Mouse (Mus musculus): Measurements from ENCODE around the gene Rexo5. TPM values are rescaled to one million over a fixed set of nuclear protein-coding genes. Genes with fewer than 3 reads are reported as not detected.

The Rexo5 gene
- polyA plus RNA-seq, 1 experiment: 8.4 TPM

GRCm38 (mm10) chr7:119795311-119795710 is 1.5 kb downstream of the Rexo5 start:
- Histone ChIP-seq H3K27ac (replicated peaks; ENCODE audit: low read depth, low read length) (no peak overlapping the region), H3K4me3 (ENCODE audit: insufficient read depth, low read depth, low read length) (no peak overlapping the region), H3K4me1 (ENCODE audit: control insufficient read depth, insufficient read depth, insufficient read length, low read length) (0 out of 2 replicates have a peak, but pooled peaks cover 2% of the 10 kb centered on the region)

DNA sequence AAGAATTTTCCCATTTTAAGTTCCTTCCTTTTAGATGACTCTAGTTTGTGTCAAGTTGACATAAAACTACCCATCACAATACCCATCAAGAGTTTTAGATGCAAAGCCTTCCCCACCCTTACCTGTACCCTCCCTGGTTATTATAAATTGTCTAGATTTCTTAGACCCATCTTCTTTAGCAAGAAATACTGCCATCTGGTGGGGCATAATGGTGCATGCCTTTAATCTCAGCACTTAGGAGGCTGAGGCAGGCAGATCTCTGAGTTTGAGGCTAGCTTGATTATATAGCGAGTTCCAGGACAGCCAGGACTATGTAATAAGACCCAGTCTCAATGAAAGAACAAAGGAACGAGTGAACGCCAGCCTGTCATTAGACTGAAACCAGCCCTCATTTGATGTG is 6.7 kb downstream of the Rexo5 start:
- Histone ChIP-seq H3K4me1 (ENCODE audit: control insufficient read depth, insufficient read depth, insufficient read length, low read length) (no peaks in the 10 kb centered on the region), H3K4me3 (ENCODE audit: insufficient read depth, low read depth, low read length) (no peak overlapping the region), H3K27ac (replicated peaks; ENCODE audit: low read depth, low read length) (no peak overlapping the region)

- Histone ChIP-seq H3K27ac (replicated peaks; ENCODE audit: low read depth, low read length) (no peak overlapping the region), H3K4me1 (ENCODE audit: control insufficient read depth, insufficient read depth, insufficient read length, low read length) (no peaks in the 10 kb centered on the region), H3K4me3 (ENCODE audit: insufficient read depth, low read depth, low read length) (no peak overlapping the region)
These were observed 7.2 kb downstream of the Rexo5 start for GRCm38 (mm10) chr7:119800991-119801390.

GRCm38 (mm10) chr7:119807396-119807795 is 13.6 kb downstream of the Rexo5 start:
- Histone ChIP-seq H3K4me3 (ENCODE audit: insufficient read depth, low read depth, low read length) (no peak overlapping the region), H3K27ac (replicated peaks; ENCODE audit: low read depth, low read length) (no peak overlapping the region), H3K4me1 (ENCODE audit: control insufficient read depth, insufficient read depth, insufficient read length, low read length) (no peaks in the 10 kb centered on the region)

DNA sequence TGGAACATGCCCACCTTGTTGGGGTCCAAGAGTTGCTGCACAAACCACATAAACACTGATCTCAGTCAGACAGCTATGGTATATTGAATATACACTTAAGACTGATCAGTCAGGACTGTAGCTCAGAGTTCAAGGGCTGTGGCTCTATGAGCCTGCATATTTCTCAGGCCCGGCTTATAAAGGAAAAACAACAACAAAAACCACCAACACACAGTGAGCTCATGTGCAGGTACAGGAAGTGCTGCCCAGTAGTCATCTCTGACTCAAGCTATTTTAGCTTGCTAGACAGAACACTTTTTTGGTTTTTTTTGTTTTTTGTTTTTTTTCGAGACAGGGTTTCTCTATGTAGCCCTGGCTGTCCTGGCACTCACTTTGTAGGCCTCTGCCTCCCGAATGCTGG is 14.9 kb downstream of the Rexo5 start:
- no peaks in the 10 kb centered on the region for H3K4me1 ChIP-seq (ENCODE audit: control insufficient read depth, insufficient read depth, insufficient read length, low read length)
- H3K27ac ChIP-seq (replicated peaks; ENCODE audit: low read depth, low read length): no peak overlapping the region

DNA sequence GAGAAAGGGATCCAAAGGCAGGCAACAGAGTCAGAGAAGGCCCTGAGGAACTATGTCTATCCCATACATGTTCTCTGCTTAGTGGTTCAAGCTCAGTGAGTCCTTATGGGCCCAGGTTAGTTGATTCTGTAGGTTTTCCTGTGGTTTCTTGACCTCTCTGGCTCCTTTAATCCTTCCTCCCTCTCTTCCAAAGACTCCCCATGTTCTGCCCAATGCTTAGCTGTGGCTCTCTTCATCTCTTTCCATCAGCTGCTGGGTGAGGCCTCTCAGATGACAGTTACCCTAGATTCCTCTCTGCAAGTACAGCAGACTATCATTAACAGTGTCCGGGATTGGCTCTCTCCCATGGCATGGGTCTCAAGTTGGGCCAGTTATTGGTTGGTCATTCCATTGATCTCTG is 41.6 kb downstream of the Rexo5 start:
- H3K27ac ChIP-seq (replicated peaks; ENCODE audit: low read depth, low read length): no peak overlapping the region
- H3K4me1 ChIP-seq (ENCODE audit: control insufficient read depth, insufficient read depth, insufficient read length, low read length): no peaks in the 10 kb centered on the region
- no peak overlapping the region for H3K4me3 ChIP-seq (ENCODE audit: insufficient read depth, low read depth, low read length)

More for the DNA sequence above, 14.9 kb downstream of the Rexo5 start:
- H3K4me3 ChIP-seq (ENCODE audit: insufficient read depth, low read depth, low read length): no peak overlapping the region

DNA sequence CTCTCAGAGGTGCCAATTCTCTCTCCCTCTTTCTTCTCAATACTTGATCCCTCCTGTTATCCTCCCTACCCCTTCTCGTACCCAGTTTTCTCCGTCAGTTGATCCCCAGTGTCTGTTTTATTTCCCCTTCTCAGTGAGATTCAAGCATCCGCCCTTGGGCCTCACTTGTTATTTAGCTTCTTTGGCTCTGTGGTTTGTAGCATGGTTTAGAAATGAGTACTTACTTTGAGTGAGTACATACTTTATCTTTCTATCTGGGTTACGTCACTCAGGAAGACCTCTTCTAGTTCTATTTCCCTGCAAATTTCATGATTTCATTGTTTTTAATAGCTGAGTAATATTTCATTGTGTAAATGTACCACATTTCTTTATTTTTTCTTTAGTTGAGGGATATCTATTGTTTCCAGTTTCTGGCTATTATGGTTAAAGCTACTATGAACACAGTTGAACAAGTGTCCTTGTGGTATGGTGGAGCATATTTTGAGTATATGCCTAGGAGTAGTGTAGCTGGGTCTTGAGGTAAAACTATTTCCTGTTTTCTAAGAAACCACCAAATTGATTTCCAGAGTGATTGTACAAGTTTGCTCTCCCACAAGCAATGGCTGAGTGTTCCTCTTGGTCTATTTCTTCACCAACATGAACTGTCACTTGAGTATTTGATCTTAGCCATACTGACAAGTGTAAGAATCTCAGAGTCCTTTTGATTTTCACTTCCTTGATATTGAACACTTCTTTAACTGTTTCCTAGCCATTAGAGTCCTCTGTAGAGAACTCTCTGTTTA is 42.4 kb downstream of the Rexo5 start:
- no peak overlapping the region for H3K27ac ChIP-seq (replicated peaks; ENCODE audit: low read depth, low read length)
- no peaks in the 10 kb centered on the region for H3K4me1 ChIP-seq (ENCODE audit: control insufficient read depth, insufficient read depth, insufficient read length, low read length)
- no peak overlapping the region for H3K4me3 ChIP-seq (ENCODE audit: insufficient read depth, low read depth, low read length)

DNA sequence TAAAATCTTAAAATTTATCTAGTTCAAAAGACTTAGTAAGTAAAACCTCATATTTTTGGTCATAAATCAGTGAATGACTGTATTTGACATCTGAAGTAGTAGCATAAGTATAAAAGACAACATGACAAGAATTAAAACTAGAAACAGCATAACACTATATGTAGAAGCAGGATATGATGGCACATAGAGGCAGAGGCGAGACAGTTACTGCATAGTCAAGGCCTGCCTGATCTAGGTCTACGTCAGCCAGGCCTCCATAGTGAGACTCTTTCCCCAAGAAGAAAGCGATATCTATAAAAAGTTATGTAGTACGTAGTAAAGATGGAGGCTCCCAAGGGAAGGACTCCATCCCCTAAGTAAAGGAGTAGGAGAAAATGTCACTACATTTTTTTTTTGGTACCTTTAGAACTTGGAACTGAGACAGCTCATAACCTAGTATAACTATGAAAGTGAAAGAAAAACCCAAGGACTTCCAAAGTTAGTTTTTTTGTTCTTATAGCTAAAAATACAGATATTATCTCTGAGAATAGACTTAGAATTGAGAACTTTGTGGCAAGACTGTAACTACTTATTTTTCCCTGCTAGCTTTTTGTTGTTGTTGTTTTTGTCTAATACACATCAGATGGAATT is 48.1 kb downstream of the Rexo5 start:
- Histone ChIP-seq H3K4me3 (ENCODE audit: insufficient read depth, low read depth, low read length) (no peak overlapping the region), H3K4me1 (ENCODE audit: control insufficient read depth, insufficient read depth, insufficient read length, low read length) (no peaks in the 10 kb centered on the region), H3K27ac (replicated peaks; ENCODE audit: low read depth, low read length) (no peak overlapping the region)

GRCm38 (mm10) chr7:119845541-119845940 is 51.7 kb downstream of the Rexo5 start:
- Histone ChIP-seq H3K27ac (replicated peaks; ENCODE audit: low read depth, low read length) (no peak overlapping the region), H3K4me1 (ENCODE audit: control insufficient read depth, insufficient read depth, insufficient read length, low read length) (no peaks in the 10 kb centered on the region), H3K4me3 (ENCODE audit: insufficient read depth, low read depth, low read length) (no peak overlapping the region)

DNA sequence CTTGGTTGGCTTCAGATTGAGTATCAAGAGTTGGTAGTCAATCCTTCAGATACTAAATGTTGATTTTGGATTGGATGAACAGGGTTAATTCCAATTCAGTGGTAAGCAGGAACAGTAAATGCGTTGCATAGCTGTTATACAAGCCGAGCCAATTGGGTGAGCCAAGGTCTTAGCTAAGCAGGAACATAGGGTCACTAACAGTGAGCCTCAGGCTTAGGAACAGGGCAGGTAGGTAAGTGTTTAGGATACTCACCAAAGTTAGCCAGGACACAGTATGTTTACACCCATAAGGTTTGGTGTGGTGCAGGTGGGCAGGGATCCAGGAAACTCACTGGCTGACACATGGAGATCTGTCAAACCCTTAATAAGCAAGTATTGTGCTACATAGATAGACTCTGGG is 53.6 kb downstream of the Rexo5 start:
- Histone ChIP-seq H3K4me1 (ENCODE audit: control insufficient read depth, insufficient read depth, insufficient read length, low read length) (no peaks in the 10 kb centered on the region), H3K4me3 (ENCODE audit: insufficient read depth, low read depth, low read length) (no peak overlapping the region), H3K27ac (replicated peaks; ENCODE audit: low read depth, low read length) (peak overlapping the region; percentile 70)

- no peak overlapping the region for H3K4me3 ChIP-seq (ENCODE audit: insufficient read depth, low read depth, low read length)
- H3K27ac ChIP-seq (replicated peaks; ENCODE audit: low read depth, low read length): no peak overlapping the region
- no peaks in the 10 kb centered on the region for H3K4me1 ChIP-seq (ENCODE audit: control insufficient read depth, insufficient read depth, insufficient read length, low read length)
These were observed 55.3 kb downstream of the Rexo5 start for GRCm38 (mm10) chr7:119849096-119849495.

DNA sequence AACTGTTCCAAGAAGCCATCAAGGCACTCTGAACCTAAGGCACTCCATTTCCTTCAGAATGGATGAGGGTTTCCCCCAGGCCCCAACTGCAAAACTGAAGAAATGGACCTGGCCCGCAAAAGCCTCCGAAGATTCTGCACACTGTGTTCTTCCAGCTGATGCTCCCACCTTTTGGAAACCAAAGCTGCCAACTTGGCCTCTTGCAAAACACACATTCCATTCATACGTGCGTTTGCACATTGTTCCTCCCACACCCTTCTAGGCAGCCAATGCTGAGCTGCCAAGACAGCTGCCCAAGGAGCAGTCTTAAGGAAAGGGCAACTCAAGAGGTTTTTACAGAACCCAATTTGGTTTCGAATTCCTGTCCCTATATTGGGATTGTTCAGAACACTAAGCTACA is 56.9 kb downstream of the Rexo5 start:
- Histone ChIP-seq H3K27ac (replicated peaks; ENCODE audit: low read depth, low read length) (peak overlapping the region; percentile 27), H3K4me1 (ENCODE audit: control insufficient read depth, insufficient read depth, insufficient read length, low read length) (no peaks in the 10 kb centered on the region)

DNA sequence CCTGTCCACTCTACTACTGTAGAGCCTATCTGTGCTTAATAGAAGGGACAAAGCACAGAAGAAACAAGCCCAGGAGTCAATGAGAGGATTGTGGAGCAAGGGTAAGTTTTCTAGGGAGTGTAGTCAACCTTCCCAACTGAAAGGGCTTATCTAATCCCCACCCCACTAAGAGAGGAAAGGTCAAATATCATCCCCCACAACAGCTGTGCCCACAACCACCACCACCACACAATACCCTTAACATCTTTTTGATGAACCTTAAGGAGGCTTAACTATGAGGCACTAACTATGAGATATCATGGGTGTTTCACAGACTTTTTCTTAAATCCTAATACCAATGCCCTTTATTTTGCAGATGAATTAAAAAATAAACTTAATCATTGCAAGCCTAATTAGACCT is 58.7 kb downstream of the Rexo5 start:
- Histone ChIP-seq H3K4me3 (ENCODE audit: insufficient read depth, low read depth, low read length) (no peak overlapping the region), H3K27ac (replicated peaks; ENCODE audit: low read depth, low read length) (no peak overlapping the region), H3K4me1 (ENCODE audit: control insufficient read depth, insufficient read depth, insufficient read length, low read length) (no peaks in the 10 kb centered on the region)

More for the DNA sequence above, 56.9 kb downstream of the Rexo5 start:
- H3K4me3 ChIP-seq (ENCODE audit: insufficient read depth, low read depth, low read length): no peak overlapping the region

- no peak overlapping the region for H3K27ac ChIP-seq (replicated peaks; ENCODE audit: low read depth, low read length)
- H3K4me1 ChIP-seq (ENCODE audit: control insufficient read depth, insufficient read depth, insufficient read length, low read length): no peaks in the 10 kb centered on the region
- no peak overlapping the region for H3K4me3 ChIP-seq (ENCODE audit: insufficient read depth, low read depth, low read length)
These were observed 59.4 kb downstream of the Rexo5 start for GRCm38 (mm10) chr7:119853186-119853585.

GRCm38 (mm10) chr7:119854362-119854761 is 60.6 kb downstream of the Rexo5 start:
- H3K4me3 ChIP-seq (ENCODE audit: insufficient read depth, low read depth, low read length): no peak overlapping the region
- H3K4me1 ChIP-seq (ENCODE audit: control insufficient read depth, insufficient read depth, insufficient read length, low read length): no peaks in the 10 kb centered on the region
- H3K27ac ChIP-seq (replicated peaks; ENCODE audit: low read depth, low read length): no peak overlapping the region

DNA sequence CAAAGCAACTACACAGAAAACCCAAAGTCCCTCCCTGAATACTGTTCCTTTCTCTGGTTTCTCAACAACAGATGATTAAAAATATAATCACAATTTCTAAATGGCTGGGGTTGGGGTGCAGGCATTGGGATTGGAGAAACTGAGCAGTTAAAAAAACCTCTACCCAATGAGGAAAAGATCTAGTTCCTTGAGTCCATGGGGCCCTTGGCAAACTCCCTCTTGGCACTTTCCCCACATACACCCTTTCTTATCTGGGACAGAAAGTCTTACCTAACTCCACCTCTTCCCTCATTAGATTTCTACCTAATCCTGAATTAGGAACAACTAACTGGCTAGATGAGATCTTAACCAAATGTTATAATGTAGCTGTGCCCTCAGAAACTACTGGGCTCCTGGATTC is 61.2 kb downstream of the Rexo5 start:
- Histone ChIP-seq H3K4me1 (ENCODE audit: control insufficient read depth, insufficient read depth, insufficient read length, low read length) (no peaks in the 10 kb centered on the region), H3K4me3 (ENCODE audit: insufficient read depth, low read depth, low read length) (no peak overlapping the region), H3K27ac (replicated peaks; ENCODE audit: low read depth, low read length) (no peak overlapping the region)

Data from brown adipose tissue, adult 24 weeks (tissue).